Mouse (Mus musculus) adrenal gland (tissue): Measurements from ENCODE around the gene Tmem126a.

ENCODE experiments used
- intact Hi-C: fragments of 180-260 bp; cut with DNase I; formaldehyde crosslinking; loops from one replicate; pipeline ENCODE4 v1.15.1; 2025
- long read RNA-seq, 2 experiments: library from polyadenylated mRNA; unstranded; transcript quantifications; one replicate each; pipeline ENCODE4 v2.0.0; 2020; ENCODE audit warnings: borderline replicate concordance in 1 of 2; ENCODE audit not compliant: insufficient replicate concordance in 1 of 2

Tmem126a gene
- long read RNA-seq, experiment 1, transcript Tmem126a-201 (5 exons, 799 nt), result major isoform, 22 of 57 reads
- long read RNA-seq, experiment 1, transcript Tmem126a-202 (5 exons, 756 nt), result minor isoform, 5 of 57 reads
- long read RNA-seq, experiment 1, partial matches to known transcripts, result 2 of 57 reads
- long read RNA-seq, experiment 1, other reads (novel, unspliced or antisense), result 24 of 57 reads
- long read RNA-seq, experiment 2, transcript Tmem126a-202 (5 exons, 756 nt), result minor isoform, 7 of 61 reads
- long read RNA-seq, experiment 2, transcript Tmem126a-201 (5 exons, 799 nt), result major isoform, 39 of 61 reads
- long read RNA-seq, experiment 2, partial matches to known transcripts, result 1 of 61 reads
- long read RNA-seq, experiment 2, other reads (novel, unspliced or antisense), result 9 of 61 reads

DNA sequence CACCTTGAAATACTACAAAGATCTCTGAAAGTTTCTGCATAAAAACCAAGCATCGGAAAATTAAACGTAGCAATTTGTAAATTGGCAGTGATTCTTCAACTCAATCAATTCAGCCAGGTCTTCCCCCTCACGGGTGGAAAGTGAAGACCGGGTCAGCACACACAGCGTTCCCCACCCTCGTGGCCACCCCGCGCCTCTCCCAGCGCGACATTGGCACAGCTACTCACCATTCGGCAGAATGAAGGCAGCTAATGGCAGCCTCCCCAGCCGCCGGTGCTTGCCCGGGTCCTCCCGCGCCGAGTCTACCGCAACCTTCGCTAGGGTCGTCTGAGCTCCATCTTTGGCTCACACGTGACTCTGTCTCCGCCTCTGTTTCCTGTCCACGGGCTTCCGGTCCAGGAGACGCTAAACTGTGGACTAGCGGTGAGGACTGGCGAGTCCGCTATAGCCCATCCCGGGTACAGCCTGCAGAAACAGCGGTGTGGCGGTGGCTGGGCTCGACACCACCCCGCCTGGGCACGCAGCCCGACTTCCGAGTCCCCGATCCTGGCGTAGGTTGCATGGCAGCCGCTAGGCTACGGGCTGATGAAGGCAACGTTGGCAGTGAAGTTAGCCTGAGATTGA is at the start of gene Tmem126a:
Tmem126a (minus strand) TSS at position 385 of the 624 bp plus-strand sequence.
- intact Hi-C loops, result no loop called here

DNA sequence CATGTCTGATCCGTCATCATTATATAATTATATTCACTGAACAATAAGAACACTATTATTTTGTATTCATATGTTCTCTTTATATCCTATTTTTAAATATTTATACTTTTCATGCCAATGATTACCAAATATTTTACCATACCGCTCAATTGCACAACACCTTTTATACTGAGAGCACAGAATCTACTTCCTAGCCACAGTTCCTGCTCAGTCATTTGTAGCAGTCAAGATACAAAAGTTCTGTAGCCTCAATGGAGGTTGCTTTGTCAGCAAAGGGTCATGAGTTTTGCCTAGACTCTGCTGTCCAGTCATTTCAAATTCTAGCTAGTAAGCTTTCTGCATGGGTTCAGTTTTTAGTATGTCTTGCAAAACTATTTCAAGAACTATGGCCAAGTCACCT is 25.6 kb upstream of the Tmem126a start:
- intact Hi-C loops, result no loop called here

DNA sequence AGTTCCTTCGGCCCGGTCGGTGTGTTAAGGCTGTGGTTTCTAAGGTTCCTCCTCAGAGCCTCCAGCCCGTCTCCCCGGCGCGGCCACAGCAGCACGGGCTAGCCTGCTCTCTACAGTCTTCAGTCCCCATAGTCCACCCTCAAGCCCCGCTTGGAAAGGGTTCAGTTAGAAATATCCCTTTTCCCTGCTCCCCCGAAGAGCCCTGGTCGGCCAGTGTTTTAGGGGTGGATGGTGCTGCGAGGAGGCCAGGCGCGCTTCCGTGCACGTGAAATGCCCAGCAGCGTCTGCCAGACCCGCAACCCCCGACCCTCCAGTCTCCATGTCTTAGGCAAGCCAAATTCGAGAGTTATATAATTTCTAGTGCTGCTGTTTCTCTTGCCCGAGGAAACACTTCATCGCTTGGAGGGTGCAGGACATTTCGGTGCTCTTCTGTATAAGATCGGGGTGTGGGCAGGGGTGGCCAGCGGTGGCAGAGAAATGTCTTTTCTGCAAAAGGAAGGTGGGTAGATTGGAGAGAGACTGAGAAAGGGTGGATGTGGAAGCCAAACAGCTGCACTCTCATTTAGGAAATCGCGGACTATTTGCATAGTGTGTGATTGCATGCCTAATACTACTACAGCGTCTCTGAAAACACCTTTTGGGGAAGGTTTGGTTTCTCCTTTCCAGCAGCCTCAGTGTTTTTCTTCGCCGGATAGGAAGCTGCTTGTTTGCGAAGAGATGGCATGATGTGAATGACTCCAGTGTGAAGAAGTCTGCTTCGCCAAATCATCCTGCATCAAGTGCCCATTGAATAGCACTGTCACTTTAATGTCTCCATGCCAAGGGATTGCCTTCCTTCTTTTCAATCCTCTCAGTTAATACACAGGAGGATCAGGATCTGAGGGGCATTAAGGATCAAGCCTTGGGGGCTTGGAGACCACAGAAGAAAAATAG is 19.6 kb upstream of the Tmem126a start, which contains the start of gene Dlg2:
Dlg2 (plus strand) TSS at position 360 of the 933 bp plus-strand sequence.
- intact Hi-C loops, result no loop called here

DNA sequence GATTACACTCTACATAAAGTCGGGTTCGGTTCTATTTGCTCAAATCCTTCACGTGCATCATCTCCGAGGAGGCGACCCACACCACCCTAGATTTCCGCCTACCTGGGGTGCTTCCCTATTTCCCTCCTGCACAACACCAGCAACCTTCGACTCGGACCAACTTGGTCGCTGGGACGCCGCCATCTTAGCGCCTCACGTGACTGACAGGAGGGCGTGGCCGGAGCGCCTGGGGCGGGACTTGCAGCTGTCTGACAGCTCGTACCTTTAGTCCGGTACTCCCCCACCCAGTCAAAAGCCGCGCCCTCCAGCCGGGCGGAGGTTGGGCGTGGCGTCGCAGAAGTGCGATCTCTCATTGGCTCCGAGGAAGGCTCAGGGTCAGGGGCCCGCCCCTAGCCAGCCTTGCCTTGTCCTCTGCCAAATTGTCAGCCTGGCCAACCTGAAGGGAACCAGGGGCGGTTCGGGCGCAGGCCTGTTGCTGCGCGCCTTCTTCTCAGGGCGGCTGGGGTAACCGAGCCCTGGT is 18.8 kb upstream of the Tmem126a start, which contains the start of gene Tmem126b:
Tmem126b (minus strand) TSS at position 209 of the 520 bp plus-strand sequence.
- intact Hi-C loops, result no loop called here

DNA sequence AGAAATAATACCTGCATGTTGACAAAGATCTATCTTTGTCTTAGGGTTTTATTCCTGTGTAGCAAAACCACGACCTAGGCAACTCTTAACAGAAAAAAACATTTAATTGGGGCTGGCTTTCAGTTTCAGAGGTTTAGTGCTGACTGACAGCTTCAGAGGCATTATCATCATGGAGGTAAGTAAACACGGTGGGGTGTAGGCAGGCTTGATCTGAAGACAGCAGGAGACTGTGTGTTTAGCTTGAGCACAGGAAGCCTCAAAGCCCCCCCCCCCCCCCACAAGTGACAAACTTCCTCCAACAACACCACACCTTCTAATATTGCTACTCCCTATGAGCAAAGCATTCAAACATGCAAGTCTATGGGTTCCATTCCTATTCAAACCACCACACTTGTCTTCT is 16.5 kb upstream of the Tmem126a start:
- intact Hi-C loops, result no loop called here

DNA sequence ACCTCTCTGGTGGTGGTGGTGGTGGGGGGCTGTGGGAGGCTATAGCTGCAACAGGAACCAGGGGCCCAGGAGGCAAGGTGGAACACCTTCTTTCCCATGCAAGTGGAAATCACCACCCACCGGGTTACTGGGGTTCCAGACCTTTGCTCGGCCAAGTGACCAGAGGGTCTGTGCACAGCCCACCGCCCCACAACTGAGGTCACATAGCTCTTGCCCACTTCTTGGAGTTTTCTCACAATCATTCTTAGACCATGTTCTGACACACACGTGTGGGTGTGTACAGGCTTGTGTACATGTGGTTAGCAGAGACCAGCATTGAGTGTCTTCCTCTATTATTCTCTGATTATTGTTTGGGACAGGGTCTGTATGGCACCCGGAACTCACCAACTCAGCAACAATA is 4.4 kb upstream of the Tmem126a start:
- intact Hi-C loops, result no loop called here

DNA sequence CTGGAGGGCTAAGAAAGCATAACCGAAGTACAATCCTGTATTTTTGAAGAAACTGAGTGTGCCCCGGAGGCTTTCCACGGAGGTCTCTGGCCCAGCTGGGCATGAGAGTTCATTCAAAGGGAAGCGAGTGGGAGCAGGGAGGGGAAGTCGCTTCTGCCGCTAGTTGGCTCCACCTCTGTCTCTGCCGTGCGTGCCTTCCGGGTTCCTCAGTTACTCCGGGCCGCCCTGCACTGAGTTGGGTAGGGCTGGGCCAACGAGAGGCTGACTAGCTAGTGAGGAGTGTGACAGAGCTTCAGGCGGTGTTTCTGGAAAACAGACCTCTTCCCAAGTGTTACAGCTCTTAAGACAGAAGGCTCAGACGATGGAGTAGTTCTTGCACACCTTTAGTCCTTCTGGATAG is 3.9 kb upstream of the Tmem126a start:
- intact Hi-C loops, result no loop called here

DNA sequence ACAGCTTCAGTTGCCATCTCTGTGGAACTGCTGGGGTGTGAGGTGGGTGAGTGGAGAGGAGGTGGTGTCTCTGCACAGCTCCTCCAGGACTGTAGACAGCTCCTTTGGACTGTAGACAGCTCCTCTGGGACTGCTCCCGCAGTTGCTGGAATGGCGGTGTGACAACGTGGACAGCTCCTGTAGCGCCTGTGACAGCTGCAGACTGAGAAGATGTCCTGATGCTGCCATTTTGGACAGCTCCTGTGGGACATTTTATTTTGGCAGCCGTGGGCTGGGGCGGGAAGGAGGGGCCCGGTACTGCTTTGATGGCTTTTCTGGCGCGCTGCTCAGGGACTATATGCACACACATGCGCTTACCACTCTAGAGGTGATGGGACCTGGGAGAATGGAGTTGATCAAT is 3.3 kb upstream of the Tmem126a start:
- intact Hi-C loops, result no loop called here

DNA sequence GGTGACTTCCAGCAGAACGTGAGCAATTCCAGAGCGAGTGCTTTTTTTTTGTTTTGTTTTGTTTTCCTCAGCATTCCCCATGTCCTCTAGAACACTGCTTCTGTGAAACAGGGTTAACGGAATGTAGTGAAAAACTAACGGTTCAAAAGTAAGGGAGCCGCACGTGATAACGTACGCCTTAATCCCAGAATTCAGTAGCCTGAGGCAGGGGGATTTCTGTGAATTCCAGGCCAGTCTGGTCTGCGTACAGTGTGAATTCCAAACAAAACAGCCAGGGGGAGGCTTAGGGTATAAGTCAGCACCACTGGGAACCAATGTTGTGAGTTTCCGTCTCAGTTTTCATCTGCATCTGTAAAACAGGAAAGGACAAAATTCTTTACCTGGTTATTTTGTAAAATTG is 488 bp upstream of the Tmem126a start:
- intact Hi-C loops, result no loop called here

DNA sequence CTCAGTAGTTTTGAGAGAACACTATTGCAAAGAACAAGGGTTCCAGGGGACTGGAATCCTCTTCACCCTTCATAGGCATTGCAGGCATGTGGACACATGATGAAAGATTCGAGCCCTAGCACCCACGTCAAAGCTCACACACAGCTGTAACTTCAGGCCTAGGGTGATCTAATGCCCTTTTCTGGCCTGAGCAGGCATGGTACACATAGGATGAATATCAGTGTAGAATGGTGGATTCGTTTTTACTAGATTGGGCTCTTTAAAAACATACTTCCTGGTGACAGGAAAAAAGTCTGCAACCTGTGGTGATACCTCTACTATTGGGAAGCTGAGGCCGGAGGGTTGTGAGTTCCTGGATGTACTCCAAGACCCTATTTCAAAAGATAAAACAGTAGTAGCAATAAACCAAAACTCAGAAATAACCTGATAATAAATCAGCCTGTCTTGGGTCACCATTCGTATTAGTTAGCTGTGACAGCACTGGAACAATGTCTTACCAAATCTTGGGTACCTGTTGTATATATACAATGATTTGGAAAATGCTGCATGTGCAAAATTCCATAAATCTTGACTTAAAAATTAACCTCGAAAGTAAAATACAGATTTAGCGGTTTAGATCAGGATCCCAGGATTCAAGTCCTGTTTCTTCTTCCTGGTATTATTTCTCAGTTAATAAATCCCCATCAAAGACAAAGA is 732 bp downstream of the Tmem126a start:
- intact Hi-C loops, result no loop called here

DNA sequence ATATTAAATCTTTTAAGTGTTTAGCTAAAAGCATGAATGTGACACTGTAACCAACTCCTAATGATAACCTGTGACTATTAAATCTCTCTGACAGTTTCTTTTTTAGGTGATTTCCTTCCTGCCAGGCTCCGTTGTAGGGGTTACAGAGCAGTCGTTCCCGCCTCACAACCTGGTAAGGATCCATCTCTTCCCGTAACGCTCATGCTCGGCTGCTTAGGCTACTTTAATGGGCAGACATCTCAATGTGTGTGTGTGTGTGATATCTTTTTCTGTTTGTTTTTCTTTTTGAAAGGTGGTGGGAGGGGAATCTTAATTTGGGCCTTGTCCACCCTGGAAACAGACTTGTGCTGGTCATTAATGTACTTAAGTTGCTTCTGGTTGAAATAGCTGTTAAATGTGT is 12.8 kb downstream of the Tmem126a start:
- intact Hi-C loops, result no loop called here

DNA sequence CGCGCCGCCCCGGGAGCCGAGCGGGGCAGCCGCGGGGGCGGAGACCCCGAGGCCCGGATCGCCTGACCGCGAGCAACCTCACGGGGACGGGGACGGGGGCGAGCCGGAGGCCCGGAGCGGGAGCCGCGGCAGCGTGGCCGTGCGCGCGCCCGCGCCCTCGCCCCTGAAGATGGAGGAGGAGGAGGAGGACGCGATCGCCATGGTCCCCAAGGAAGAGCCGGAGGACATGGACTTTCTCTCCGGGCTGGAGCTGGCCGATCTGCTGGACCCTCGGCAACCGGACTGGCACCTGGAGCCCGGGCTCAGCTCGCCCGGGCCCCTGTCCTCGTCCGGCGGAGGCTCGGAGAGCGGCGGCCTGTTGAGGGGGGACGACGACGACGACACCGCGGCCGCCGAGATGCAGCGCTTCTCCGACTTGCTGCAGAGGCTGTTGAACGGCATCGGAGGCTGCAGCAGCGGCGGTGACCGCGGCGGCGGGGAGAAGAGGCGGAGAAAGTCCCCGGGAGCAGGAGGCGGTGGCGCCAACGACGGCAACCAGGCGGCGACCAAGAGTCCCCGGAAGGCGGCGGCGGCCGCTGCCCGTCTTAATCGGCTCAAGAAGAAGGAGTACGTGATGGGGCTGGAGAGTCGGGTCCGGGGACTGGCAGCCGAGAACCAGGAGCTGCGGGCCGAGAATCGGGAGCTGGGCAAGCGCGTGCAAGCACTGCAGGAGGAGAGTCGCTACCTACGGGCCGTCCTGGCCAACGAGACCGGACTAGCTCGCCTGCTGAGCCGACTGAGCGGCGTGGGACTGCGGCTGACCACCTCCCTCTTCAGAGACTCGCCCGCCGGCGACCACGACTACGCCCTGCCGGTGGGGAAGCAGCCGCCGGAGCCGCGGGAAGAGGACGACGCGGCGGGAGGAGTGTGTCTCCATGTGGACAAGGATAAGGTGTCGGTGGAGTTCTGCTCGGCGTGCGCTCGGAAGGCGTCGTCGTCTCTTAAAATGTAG is 13.6 kb downstream of the Tmem126a start:
- intact Hi-C loops, result no loop called here

DNA sequence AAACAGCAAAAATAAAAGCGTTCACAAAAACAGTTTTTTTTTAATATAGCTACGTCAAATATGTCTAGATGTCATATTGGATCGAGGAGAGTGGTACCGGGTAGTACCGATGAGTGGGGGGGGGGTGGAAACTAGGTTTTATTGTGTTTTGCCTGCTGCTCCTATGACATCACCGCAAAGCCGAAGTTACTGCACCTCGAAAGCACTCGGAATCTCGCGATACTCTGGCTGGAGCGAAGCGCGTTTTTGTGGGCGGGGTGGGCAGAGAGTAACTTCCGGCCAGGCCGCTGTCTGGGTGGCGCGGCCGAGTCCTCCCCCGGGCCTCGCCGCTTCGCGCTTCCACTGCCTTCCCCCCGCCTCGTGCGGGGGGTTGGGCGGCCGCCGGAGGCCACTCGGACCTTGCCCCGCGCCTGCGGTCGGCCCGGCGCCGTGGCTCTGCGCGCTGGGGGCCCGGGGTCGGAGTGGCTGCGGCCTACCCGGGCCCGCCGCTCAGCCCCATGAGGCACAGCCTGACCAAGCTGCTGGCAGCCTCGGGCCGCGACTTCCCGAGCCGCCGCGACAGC is 14.4 kb downstream of the Tmem126a start, which contains the start of gene Crebzf:
Crebzf (plus strand) TSS at position 212 of the 563 bp plus-strand sequence.
- intact Hi-C loops, result no loop called here

DNA sequence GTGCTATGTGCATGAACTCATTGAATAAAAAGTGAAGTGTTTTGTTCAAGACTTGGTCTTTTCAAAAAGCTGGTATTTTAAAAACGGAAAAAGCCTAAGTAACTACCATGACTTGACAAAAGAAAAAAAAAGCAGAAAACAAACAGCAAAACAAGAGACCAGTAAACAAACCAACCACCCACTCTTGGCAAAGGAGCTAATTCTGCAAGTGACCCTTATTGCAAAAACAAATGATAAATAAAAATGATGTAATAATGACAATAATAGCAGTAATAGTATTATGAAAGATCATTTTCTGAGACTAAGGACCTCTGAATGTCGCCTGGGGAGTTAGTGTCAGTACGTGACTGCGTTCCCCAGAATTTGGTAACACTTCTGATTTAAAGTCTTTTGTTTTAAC is 15.0 kb downstream of the Tmem126a start:
- intact Hi-C loops, result no loop called here

DNA sequence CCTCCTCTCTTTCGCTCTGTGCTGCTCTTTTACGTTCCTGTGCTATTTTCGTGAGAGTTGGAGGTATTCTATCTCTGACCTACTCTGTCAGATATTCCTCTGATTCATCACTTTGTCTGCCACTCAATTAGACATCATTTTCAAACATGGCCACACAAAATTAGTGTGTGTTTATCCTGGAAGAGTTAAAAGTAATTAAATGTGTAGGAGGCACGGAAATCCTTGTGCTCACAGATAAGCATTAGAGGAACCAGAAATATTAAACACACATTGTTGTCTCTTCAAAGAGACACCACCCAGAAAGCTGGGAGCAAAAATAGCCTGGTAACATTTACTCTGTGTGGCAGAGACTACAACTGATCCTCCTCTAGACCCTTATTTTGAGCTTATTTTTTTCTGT is 17.0 kb downstream of the Tmem126a start:
- intact Hi-C loops, result no loop called here

DNA sequence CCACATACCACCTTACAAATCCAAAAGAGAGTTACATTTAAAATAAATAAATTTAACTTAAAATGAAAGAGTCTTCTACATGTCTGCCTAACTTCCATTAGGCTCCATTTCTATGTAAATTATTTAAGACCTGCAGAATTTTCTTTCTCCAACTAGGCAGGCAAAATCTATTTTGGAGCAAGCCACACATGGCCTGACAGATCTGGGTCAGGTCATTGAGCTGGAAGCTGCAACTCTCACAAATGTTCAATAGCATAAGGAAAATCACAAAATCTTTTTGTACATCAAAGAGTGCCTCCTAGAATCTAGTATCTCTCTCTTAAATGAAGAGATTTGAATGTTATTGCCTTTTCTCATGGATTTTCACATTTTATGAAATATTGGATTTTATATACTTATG is 24.8 kb downstream of the Tmem126a start:
- intact Hi-C loops, result no loop called here

DNA sequence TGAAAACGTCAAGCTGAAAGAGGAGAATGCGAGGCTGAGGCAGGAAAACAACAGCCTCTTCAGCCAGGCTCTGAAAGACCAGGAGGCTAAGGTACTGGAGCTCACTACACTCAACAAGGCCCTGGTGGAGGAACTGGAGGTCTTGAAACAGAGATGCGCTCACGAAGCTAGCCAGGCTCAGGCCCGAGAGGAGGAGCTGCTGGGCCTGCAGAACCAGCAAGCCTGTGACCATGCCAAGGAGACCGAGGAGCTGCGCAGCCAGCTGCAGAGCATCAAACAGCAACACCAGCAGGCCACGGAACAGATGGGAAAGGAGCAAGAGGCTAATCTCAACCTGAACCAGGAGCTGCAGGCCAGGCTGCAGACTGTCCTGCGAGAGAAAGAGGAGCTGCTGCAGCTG is 30.0 kb downstream of the Tmem126a start:
- intact Hi-C loops, result loop anchor here (10.0 kb wide), 1 partner anchor 432 kb away; no protein-coding TSS in a partner anchor

DNA sequence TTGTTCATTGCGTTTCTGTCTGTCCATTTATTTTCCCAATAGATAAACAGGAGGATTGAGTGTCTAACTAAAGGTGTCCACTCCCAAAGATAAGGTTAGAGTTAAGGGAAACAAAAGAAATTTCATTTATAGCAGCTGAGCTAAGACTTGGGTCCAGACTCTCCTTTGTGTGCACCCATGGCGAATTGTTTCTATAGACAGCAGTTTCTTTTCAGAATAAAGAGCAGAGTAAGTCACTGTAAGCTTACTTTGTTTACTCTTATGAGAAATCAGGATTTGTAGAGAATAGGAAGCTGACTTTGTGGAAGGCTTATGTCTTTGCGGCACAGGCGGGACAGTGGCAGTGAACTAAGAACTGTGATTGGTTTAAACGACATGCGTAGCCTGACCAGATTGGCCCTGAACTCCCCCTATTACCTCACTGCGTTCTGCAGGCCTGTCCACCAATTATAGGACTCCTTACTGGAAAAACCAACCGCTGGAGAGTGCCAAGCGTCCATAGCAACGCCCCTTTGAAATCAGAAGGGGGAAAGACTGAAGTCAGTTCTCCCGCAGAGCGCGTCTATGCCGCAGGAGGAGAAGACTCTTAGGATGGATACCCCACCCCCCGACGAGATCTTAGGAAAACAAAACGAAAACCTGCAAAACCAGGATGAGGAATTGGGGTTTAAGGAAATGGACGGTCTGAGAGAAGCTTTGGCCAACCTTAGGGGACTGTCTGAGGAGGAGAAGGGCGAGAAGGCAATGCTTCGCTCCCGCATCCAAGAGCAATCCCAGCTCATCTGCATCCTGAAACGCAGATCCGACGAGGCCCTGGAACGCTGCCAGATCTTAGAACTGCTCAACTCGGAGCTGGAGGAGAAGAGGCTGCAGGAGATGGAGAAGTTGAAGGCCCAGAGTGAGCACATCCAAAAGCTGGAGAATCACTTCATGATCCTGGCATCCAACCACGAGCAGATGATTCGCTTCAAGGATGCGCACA is 30.7 kb downstream of the Tmem126a start, which contains the start of gene Ccdc89:
Ccdc89 (plus strand) TSS at position 558 of the 982 bp plus-strand sequence.
- intact Hi-C loops, result loop anchor here (10.0 kb wide), 1 partner anchor 432 kb away; no protein-coding TSS in a partner anchor
